Mouse (Mus musculus): ENCODE results near the gene Phox2a. TPM values are rescaled to one million over a fixed set of nuclear protein-coding genes. Genes with fewer than 3 reads are reported as not detected.

The Phox2a gene
- polyA plus RNA-seq (2014; fragmentation: Nextera tagmentation; extraction: Ambion mirVana), result 0.84 and 1.00 TPM in 2 replicates

DNA sequence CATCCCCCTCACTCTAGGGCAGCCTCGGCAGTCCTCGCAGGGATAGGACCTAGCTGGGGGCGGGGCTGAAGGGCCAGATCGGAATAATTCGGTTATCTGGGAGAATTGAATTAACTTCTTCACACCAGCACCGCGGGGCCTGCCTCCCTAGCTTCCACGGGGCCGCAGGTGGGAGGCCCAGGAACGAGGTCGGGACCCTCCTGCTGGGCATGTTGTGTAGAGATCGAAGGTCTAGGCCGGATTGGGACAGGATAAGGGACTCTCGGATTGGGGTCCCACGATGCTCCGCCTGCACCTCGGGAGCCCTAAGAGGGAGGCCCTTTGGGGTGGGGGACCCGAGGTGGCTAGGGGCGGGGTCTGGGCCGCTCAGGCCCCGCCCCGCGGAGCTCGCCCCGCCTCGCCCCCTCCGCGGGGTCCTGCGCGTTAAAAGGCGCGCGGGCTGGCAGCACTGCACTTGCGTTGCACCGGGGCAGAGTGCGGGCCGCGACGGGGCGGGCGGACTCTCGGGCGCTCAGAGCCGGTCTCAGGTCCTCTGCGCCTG is at the start of gene Phox2a:
Gene Phox2a (plus strand): TSS at position 453 of the 541 bp plus-strand sequence.
- Histone ChIP-seq H3K27ac (replicated peaks; ENCODE audit: low read depth, low read length) (no peak within 1 kb of the TSS), H3K4me1 (ENCODE audit: control insufficient read depth, insufficient read depth, low read length) (peaks cover 21% of the 10 kb centered on the region; the same call in 1 of the 2 replicates), H3K4me3 (replicated peaks; ENCODE audit: low read depth, low read length) (peak within 1 kb of the TSS; percentile 26), H3K27me3 (ENCODE audit: control insufficient read depth, insufficient read depth, low read length) (peaks cover 59% of the 10 kb centered on the region), H3K4me2 (ENCODE audit: low read length) (peak within 1 kb of the TSS; percentile 47), H3K9me3 (ENCODE audit: control insufficient read depth, low read length) (no peaks in the 10 kb centered on the region), H3K36me3 (ENCODE audit: control insufficient read depth, insufficient read depth, low read length) (no peaks in the 10 kb centered on the region), H3K9ac (replicated peaks; ENCODE audit: low read length) (no peak within 1 kb of the TSS)
- under 1% methylated on average over 45 of the region's 45 CpGs for WGBS
- DNase-seq, result no peak
- ATAC-seq (ENCODE audit: low FRiP score, low TSS enrichment), result peak; percentile 44; the same call in 1 of the 2 replicates

DNA sequence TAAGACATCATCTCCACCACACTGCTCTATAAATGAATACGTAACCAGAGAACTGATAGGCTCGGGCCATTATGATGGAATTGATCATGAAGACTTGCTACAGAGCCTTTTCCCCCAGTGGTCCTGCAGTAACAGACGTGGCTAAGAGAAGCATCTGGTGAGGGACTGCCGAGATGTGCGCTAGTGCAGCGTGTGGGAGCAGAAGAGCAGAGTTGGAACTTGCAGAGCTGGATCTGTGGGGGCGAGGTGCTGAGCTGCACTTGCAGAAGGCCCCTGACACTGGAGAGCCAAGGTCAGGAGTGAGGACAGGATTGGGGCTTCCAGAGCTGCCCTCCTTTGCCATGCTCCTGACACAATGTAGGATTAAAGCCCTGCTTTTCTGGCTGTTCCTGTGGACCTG is 48.1 kb upstream of the Phox2a start:
- Histone ChIP-seq H3K27me3 (ENCODE audit: control insufficient read depth, insufficient read depth, low read length) (no peaks in the 10 kb centered on the region), H3K9ac (replicated peaks; ENCODE audit: low read length) (no peak overlapping the region), H3K27ac (replicated peaks; ENCODE audit: low read depth, low read length) (no peak overlapping the region), H3K4me1 (ENCODE audit: control insufficient read depth, insufficient read depth, low read length) (peaks cover 16% of the 10 kb centered on the region), H3K9me3 (ENCODE audit: control insufficient read depth, low read length) (no peaks in the 10 kb centered on the region), H3K4me3 (replicated peaks; ENCODE audit: low read depth, low read length) (no peak overlapping the region), H3K4me2 (ENCODE audit: low read length) (no peak overlapping the region), H3K36me3 (ENCODE audit: control insufficient read depth, insufficient read depth, low read length) (peaks cover 10% of the 10 kb centered on the region; the same call in 1 of the 2 replicates)
- WGBS, result 72% methylated on average over 7 of the region's 7 CpGs
- DNase-seq (no peak), ATAC-seq (ENCODE audit: low FRiP score, low TSS enrichment) (no peak)

GRCm38 (mm10) chr7:101771604-101772003 is 46.5 kb upstream of the Phox2a start:
- Histone ChIP-seq H3K9ac (replicated peaks; ENCODE audit: low read length) (no peak overlapping the region), H3K4me3 (replicated peaks; ENCODE audit: low read depth, low read length) (no peak overlapping the region), H3K4me2 (ENCODE audit: low read length) (no peak overlapping the region), H3K9me3 (ENCODE audit: control insufficient read depth, low read length) (no peaks in the 10 kb centered on the region), H3K4me1 (ENCODE audit: control insufficient read depth, insufficient read depth, low read length) (peaks cover 16% of the 10 kb centered on the region), H3K36me3 (ENCODE audit: control insufficient read depth, insufficient read depth, low read length) (peaks cover 6% of the 10 kb centered on the region; the same call in 1 of the 2 replicates), H3K27ac (replicated peaks; ENCODE audit: low read depth, low read length) (no peak overlapping the region), H3K27me3 (ENCODE audit: control insufficient read depth, insufficient read depth, low read length) (no peaks in the 10 kb centered on the region)
- DNase-seq (no peak), ATAC-seq (ENCODE audit: low FRiP score, low TSS enrichment) (no peak)
- WGBS, result 89% methylated on average over 1 of the region's 1 CpGs

GRCm38 (mm10) chr7:101772687-101773086 is 45.4 kb upstream of the Phox2a start:
- no peak overlapping the region for H3K4me3 ChIP-seq (replicated peaks; ENCODE audit: low read depth, low read length)
- no peaks in the 10 kb centered on the region for H3K27me3 ChIP-seq (ENCODE audit: control insufficient read depth, insufficient read depth, low read length)
- DNase-seq (peak; percentile 82), ATAC-seq (ENCODE audit: low FRiP score, low TSS enrichment) (peak; percentile 62)
- no peak overlapping the region for H3K27ac ChIP-seq (replicated peaks; ENCODE audit: low read depth, low read length)
- H3K4me1 ChIP-seq (ENCODE audit: control insufficient read depth, insufficient read depth, low read length), result peaks cover 16% of the 10 kb centered on the region
- 12% methylated on average over 8 of the region's 8 CpGs for WGBS
- no peak overlapping the region for H3K9ac ChIP-seq (replicated peaks; ENCODE audit: low read length)
- H3K9me3 ChIP-seq (ENCODE audit: control insufficient read depth, low read length), result no peaks in the 10 kb centered on the region
- no peak overlapping the region for H3K4me2 ChIP-seq (ENCODE audit: low read length)
- peaks cover 6% of the 10 kb centered on the region; the same call in 1 of the 2 replicates for H3K36me3 ChIP-seq (ENCODE audit: control insufficient read depth, insufficient read depth, low read length)

DNA sequence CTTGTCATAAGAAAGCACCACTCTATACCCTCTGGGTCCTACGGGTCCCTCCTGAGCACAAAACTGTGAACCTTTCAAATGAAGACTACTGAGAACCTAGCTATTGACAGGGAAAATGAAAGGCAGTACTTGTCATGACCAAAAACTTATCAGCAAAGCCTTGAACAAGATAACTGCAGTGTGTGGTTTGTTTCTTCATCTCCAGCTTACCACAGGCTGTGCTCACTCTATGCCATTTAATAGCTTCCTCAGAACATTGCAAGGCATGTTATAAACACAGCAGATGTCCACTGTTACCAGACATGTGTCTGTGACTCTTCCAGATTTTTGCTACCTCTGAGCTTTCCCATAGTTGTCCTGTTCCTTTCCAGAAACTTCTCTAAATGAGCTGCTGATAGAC is 41.1 kb upstream of the Phox2a start:
- DNase-seq (no peak), ATAC-seq (ENCODE audit: low FRiP score, low TSS enrichment) (no peak)
- no peaks in the 10 kb centered on the region for H3K27me3 ChIP-seq (ENCODE audit: control insufficient read depth, insufficient read depth, low read length)
- H3K36me3 ChIP-seq (ENCODE audit: control insufficient read depth, insufficient read depth, low read length), result peaks cover 24% of the 10 kb centered on the region
- H3K4me2 ChIP-seq (ENCODE audit: low read length), result no peak overlapping the region
- H3K4me1 ChIP-seq (ENCODE audit: control insufficient read depth, insufficient read depth, low read length), result peaks cover 11% of the 10 kb centered on the region
- H3K9ac ChIP-seq (replicated peaks; ENCODE audit: low read length), result no peak overlapping the region
- H3K4me3 ChIP-seq (replicated peaks; ENCODE audit: low read depth, low read length), result no peak overlapping the region
- H3K9me3 ChIP-seq (ENCODE audit: control insufficient read depth, low read length), result no peaks in the 10 kb centered on the region
- no peak overlapping the region for H3K27ac ChIP-seq (replicated peaks; ENCODE audit: low read depth, low read length)
- 95% methylated on average over 1 of the region's 1 CpGs for WGBS

- H3K27me3 ChIP-seq (ENCODE audit: control insufficient read depth, insufficient read depth, low read length), result peaks cover 66% of the 10 kb centered on the region
- peaks cover 21% of the 10 kb centered on the region; the same call in 1 of the 2 replicates for H3K4me1 ChIP-seq (ENCODE audit: control insufficient read depth, insufficient read depth, low read length)
- no peaks in the 10 kb centered on the region for H3K9me3 ChIP-seq (ENCODE audit: control insufficient read depth, low read length)
- peak overlapping the region; percentile 33 for H3K4me3 ChIP-seq (replicated peaks; ENCODE audit: low read depth, low read length)
- peak overlapping the region; percentile 51 for H3K4me2 ChIP-seq (ENCODE audit: low read length)
- no peaks in the 10 kb centered on the region for H3K36me3 ChIP-seq (ENCODE audit: control insufficient read depth, insufficient read depth, low read length)
- H3K9ac ChIP-seq (replicated peaks; ENCODE audit: low read length), result 0 out of 2 replicates have a peak overlapping the region, but pooled peaks have one; percentile 20
- no peak overlapping the region for H3K27ac ChIP-seq (replicated peaks; ENCODE audit: low read depth, low read length)
- 4% methylated on average over 35 of the region's 35 CpGs for WGBS
- peak; percentile 67 for DNase-seq
- no peak for ATAC-seq (ENCODE audit: low FRiP score, low TSS enrichment)
These were observed 2.4 kb downstream of the Phox2a start for GRCm38 (mm10) chr7:101820295-101821030.

DNA sequence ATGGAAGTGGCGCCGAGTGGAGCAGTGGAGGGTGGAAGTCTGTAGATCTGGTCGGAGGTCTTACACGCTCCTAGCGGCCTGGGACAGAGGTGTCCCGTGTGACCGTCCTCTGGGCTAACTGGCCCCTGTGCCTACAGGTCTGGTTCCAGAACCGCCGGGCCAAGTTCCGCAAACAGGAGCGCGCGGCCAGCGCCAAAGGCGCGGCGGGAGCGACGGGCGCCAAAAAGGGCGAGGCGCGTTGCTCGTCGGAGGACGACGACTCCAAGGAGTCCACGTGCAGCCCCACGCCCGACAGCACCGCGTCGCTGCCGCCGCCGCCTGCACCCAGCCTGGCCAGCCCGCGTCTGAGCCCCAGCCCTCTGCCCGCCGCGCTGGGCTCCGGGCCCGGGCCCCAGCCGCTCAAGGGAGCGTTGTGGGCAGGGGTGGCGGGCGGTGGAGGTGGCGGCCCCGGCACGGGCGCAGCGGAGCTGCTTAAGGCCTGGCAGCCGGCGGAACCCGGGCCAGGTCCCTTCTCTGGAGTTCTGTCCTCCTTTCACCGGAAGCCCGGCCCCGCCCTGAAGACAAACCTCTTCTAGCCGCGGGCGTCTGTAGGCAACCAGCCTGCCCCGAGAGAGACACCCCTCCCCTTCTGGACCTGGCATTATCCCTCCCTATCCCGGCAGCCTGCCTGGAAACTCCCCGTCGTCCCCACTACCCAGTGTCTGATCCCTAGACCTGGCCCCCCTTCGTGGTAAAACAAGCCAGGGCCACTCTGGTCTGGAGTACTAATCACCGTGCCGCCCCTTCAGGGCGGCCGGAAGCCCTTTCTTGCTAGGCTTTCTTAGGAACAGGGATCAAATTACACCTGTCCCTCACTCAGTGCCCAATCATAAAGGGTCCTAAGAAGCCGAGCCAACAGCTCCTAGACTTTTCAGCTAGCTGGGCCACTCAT is 3.7 kb downstream of the Phox2a start:
- Histone ChIP-seq H3K4me1 (ENCODE audit: control insufficient read depth, insufficient read depth, low read length) (peaks cover 21% of the 10 kb centered on the region; the same call in 1 of the 2 replicates), H3K9ac (replicated peaks; ENCODE audit: low read length) (no peak overlapping the region; the same call in 1 of the 2 replicates), H3K27ac (replicated peaks; ENCODE audit: low read depth, low read length) (no peak overlapping the region), H3K4me2 (ENCODE audit: low read length) (peak overlapping the region; percentile 60), H3K27me3 (ENCODE audit: control insufficient read depth, insufficient read depth, low read length) (peaks cover 66% of the 10 kb centered on the region), H3K36me3 (ENCODE audit: control insufficient read depth, insufficient read depth, low read length) (peaks cover 6% of the 10 kb centered on the region; the same call in 1 of the 2 replicates), H3K9me3 (ENCODE audit: control insufficient read depth, low read length) (no peaks in the 10 kb centered on the region), H3K4me3 (replicated peaks; ENCODE audit: low read depth, low read length) (peak overlapping the region; percentile 33)
- peak; percentile 60 for ATAC-seq (ENCODE audit: low FRiP score, low TSS enrichment)
- WGBS, result under 1% methylated on average over 71 of the region's 71 CpGs
- peak; percentile 59 for DNase-seq

Measured in midbrain, embryonic 14.5 days (tissue).